11 mouse cellular contexts compared by ENCODE assay signal in genomic region chr9:120853032-120853597, GRCm38 (mm10).
DNase-seq lines count a peak whose midpoint lies in the region; ATAC-seq lines count a peak whose summit lies in the region.
"Had no signal": no experiment of that assay in that cellular context is flagged by ENCODE, and none has a peak within 500 bp of the region (broad histone marks: within the 10 kb centered on the region; RNA-seq: fewer than 3 reads in every experiment).

No protein-coding gene starts in this region.

- no peak overlapping the region for H3K4me3 ChIP-seq in forebrain, embryonic 14.5 days (ENCODE audit: low read depth, low read length)
- H3K4me3 ChIP-seq in forebrain, embryonic 16.5 days (replicated peaks; ENCODE audit: low read length) = no peak overlapping the region
- H3K4me3 ChIP-seq in liver, embryonic 15.5 days (replicated peaks) = no peak overlapping the region
- no peak overlapping the region for H3K4me3 ChIP-seq in hindbrain, embryonic 15.5 days
- H3K4me3 ChIP-seq: megakaryocyte, embryonic 14.5 days had no signal

- no peak for ATAC-seq in forebrain, embryonic 14.5 days
- ATAC-seq in forebrain, embryonic 16.5 days = no peak
- 0 out of 2 replicates have a peak, but pooled peaks have one; percentile 44 for ATAC-seq in liver, embryonic 15.5 days (ENCODE audit: insufficient read depth)
- no peak for ATAC-seq in hindbrain, embryonic 15.5 days (ENCODE audit: low FRiP score, low read depth)
- no peak for ATAC-seq in megakaryocyte progenitor cell, adult 5-6 weeks (replicated peaks; ENCODE audit: poor library complexity)

- peaks cover 5% of the 10 kb centered on the region; the same call in 1 of the 2 replicates for H3K4me1 ChIP-seq in forebrain, embryonic 14.5 days (ENCODE audit: control insufficient read depth, insufficient read depth, low read length)
- peaks cover 12% of the 10 kb centered on the region for H3K4me1 ChIP-seq in forebrain, embryonic 16.5 days (replicated peaks; ENCODE audit: control insufficient read depth, insufficient read depth, low read length)
- H3K4me1 ChIP-seq in liver, embryonic 15.5 days (replicated peaks) = no peaks in the 10 kb centered on the region
- H3K4me1 ChIP-seq in hindbrain, embryonic 15.5 days (replicated peaks) = peaks cover 7% of the 10 kb centered on the region; the same call in 1 of the 2 replicates

- peak overlapping the region; percentile 10; the same call in 1 of the 2 replicates for H3K27ac ChIP-seq in forebrain, embryonic 14.5 days (ENCODE audit: low read depth, low read length)
- H3K27ac ChIP-seq in forebrain, embryonic 16.5 days (ENCODE audit: low read length) = no peak overlapping the region
- no peak overlapping the region for H3K27ac ChIP-seq in liver, embryonic 15.5 days (replicated peaks)
- H3K27ac ChIP-seq in hindbrain, embryonic 15.5 days (replicated peaks) = peak overlapping the region; percentile 23; the same call in 1 of the 2 replicates

- WGBS in forebrain, embryonic 14.5 days = 91% methylated on average over 8 of the region's 8 CpGs
- 91% methylated on average over 8 of the region's 8 CpGs for WGBS in forebrain, embryonic 16.5 days
- 72% methylated on average over 8 of the region's 8 CpGs for WGBS in liver, embryonic 15.5 days (ENCODE audit: insufficient replicate concordance)
- WGBS in hindbrain, embryonic 15.5 days = 75% methylated on average over 8 of the region's 8 CpGs

- H3K4me2 ChIP-seq in forebrain, embryonic 14.5 days (ENCODE audit: low read length) = no peak overlapping the region
- no peak overlapping the region for H3K4me2 ChIP-seq in forebrain, embryonic 16.5 days (ENCODE audit: low read length)
- no peak overlapping the region for H3K4me2 ChIP-seq in liver, embryonic 15.5 days
- no peak overlapping the region for H3K4me2 ChIP-seq in hindbrain, embryonic 15.5 days

- DNase-seq in forebrain, embryonic 14.5 days (ENCODE audit: low spot score) = no peak
- DNase-seq in liver = no peak
- DNase-seq in adrenal gland, postnatal 36 days = peak; percentile 28 to 53
- DNase-seq in right cerebral cortex, postnatal 4 days = no peak
- DNase-seq: B cell, adult 2 months; embryo, embryonic 11 days had no signal

- H3K9ac ChIP-seq in forebrain, embryonic 14.5 days (ENCODE audit: low read length) = no peak overlapping the region
- no peak overlapping the region for H3K9ac ChIP-seq in forebrain, embryonic 16.5 days (replicated peaks; ENCODE audit: low read depth, low read length)
- H3K9ac ChIP-seq in liver, embryonic 15.5 days = no peak overlapping the region
- H3K9ac ChIP-seq in hindbrain, embryonic 15.5 days = no peak overlapping the region

- no peaks in the 10 kb centered on the region for H3K36me3 ChIP-seq in forebrain, embryonic 14.5 days (ENCODE audit: control insufficient read depth, insufficient read depth, low read length)
- H3K36me3 ChIP-seq in forebrain, embryonic 16.5 days (ENCODE audit: control insufficient read depth, insufficient read depth) = no peaks in the 10 kb centered on the region
- no peaks in the 10 kb centered on the region for H3K36me3 ChIP-seq in liver, embryonic 15.5 days (replicated peaks)
- no peaks in the 10 kb centered on the region for H3K36me3 ChIP-seq in hindbrain, embryonic 15.5 days

- no peaks in the 10 kb centered on the region for H3K9me3 ChIP-seq in forebrain, embryonic 14.5 days (replicated peaks; ENCODE audit: control insufficient read depth, low read length)
- H3K9me3 ChIP-seq in forebrain, embryonic 16.5 days (ENCODE audit: control insufficient read depth, low read length) = no peaks in the 10 kb centered on the region
- no peaks in the 10 kb centered on the region for H3K9me3 ChIP-seq in liver, embryonic 15.5 days (replicated peaks)
- no peaks in the 10 kb centered on the region for H3K9me3 ChIP-seq in hindbrain, embryonic 15.5 days

- no peaks in the 10 kb centered on the region for H3K27me3 ChIP-seq in forebrain, embryonic 14.5 days (replicated peaks; ENCODE audit: control insufficient read depth, insufficient read depth, low read length)
- no peaks in the 10 kb centered on the region for H3K27me3 ChIP-seq in forebrain, embryonic 16.5 days (replicated peaks; ENCODE audit: control insufficient read depth, insufficient read depth, low read length)
- no peaks in the 10 kb centered on the region for H3K27me3 ChIP-seq in liver, embryonic 15.5 days
- H3K27me3 ChIP-seq in hindbrain, embryonic 15.5 days = no peaks in the 10 kb centered on the region

Comparison
In these comparisons a context has a peak if more than half of its experiments do, and no peak if none do; other contexts are left out.
1. H3K27ac ChIP-seq: peak in forebrain, embryonic 14.5 days (single experiment) and hindbrain, embryonic 15.5 days (single experiment); none in forebrain, embryonic 16.5 days (single experiment) and liver, embryonic 15.5 days (single experiment).
2. DNase-seq: peak in adrenal gland, postnatal 36 days (2 of 2); none in forebrain, embryonic 14.5 days (single experiment), liver (single experiment) and right cerebral cortex, postnatal 4 days (single experiment).